Mouse (Mus musculus) gastrocnemius, adult 2 months (tissue): ENCODE results near the gene Tnni3k. TPM values are rescaled to one million over a fixed set of nuclear protein-coding genes. Genes with fewer than 3 reads are reported as not detected.

Source experiments
- DNase-seq: peaks from one replicate; pipeline ENCODE4 v3.0.0; 2022
- H3K27ac ChIP-seq: fragments of 200-600 bp; 2 replicates; pipeline ENCODE4 v1.8.1; 2022; ENCODE audit warnings: mild to moderate bottlenecking
- H3K4me3 ChIP-seq: fragments of 200-600 bp; 2 replicates; pipeline ENCODE4 v1.8.1; 2022; ENCODE audit warnings: mild to moderate bottlenecking, moderate library complexity
- CTCF ChIP-seq: fragments of 200-600 bp; IDR thresholded peaks from 2 replicates; pipeline ENCODE4 v1.8.1; 2022; ENCODE audit warnings: antibody characterized with exemption, mild to moderate bottlenecking, moderate library complexity
- intact Hi-C: fragments of 180-260 bp; cut with DNase I; formaldehyde crosslinking; loops from one replicate; pipeline ENCODE4 v1.15.1; 2025
- total RNA-seq, 2 experiments: library from RNA; stranded (reverse); gene quantifications; 2 replicates each; pipeline ENCODE4 v1.2.3; 2021

Gene Tnni3k
- total RNA-seq, 2 experiments from 2014 or later = not detected

- no peak for DNase-seq
- Histone ChIP-seq H3K27ac (no peak overlapping the region), H3K4me3 (no peak overlapping the region)
- no peak for TF ChIP-seq CTCF
- intact Hi-C loops = no loop called here
Measured at GRCm38 (mm10) chr3:154763374-154763773, 291.8 kb downstream of the Tnni3k start.

GRCm38 (mm10) chr3:154761108-154761507 lies 294.1 kb downstream of the Tnni3k start:
- TF ChIP-seq CTCF = no peak
- Histone ChIP-seq H3K4me3 (no peak overlapping the region), H3K27ac (no peak overlapping the region)
- DNase-seq = no peak
- intact Hi-C loops = no loop called here

DNA sequence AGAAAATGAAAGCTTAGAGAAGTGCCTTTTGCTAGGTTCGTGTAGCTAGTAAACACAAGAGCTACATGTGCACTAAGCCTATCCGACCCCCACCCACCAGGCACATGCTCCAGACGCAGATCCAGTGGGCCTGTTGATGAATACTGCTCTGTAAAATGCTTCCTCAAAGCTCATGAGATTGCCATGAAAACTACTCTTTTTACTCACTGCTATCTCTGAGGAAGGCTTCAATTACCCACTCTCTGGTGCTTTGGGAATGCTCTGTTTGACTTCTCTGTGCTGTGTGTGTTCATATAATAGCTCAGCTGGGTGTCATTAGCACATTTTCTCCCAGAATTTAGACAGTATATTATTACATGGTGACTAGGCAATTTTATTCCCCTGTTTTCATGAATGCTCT lies 297.1 kb downstream of the Tnni3k start:
- TF ChIP-seq CTCF = no peak
- H3K27ac ChIP-seq = no peak overlapping the region
- no peak overlapping the region for H3K4me3 ChIP-seq
- no peak for DNase-seq
- intact Hi-C loops = no loop called here

DNA sequence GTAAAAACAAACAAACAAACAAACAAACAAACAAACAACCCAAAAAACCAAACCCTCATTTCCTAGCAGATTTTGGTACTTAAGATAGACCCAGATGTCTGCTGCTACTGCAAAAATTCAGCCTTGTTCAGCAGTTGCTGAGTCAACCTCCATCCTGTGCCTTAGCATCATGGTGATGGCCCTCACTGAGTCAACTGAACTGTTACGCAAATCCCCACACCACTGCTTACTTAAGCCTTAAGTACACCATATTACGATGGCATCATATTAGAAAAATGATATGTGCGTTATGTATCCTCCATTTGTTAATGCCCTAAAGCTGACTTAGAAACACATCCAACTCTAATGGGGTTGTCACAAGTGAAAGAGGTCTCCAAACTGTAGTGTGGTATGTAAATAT lies 300.0 kb downstream of the Tnni3k start:
- no peak for DNase-seq
- intact Hi-C loops = no loop called here
- Histone ChIP-seq H3K4me3 (no peak overlapping the region), H3K27ac (no peak overlapping the region)
- TF ChIP-seq CTCF = no peak

GRCm38 (mm10) chr3:154754505-154754904 lies 300.7 kb downstream of the Tnni3k start:
- TF ChIP-seq CTCF = no peak
- DNase-seq = no peak
- Histone ChIP-seq H3K4me3 (no peak overlapping the region), H3K27ac (no peak overlapping the region)
- intact Hi-C loops = no loop called here

- DNase-seq = no peak
- no peak for TF ChIP-seq CTCF
- H3K4me3 ChIP-seq = no peak overlapping the region
- no peak overlapping the region for H3K27ac ChIP-seq
- intact Hi-C loops = no loop called here
Measured at GRCm38 (mm10) chr3:154744317-154744716, 310.9 kb downstream of the Tnni3k start.

DNA sequence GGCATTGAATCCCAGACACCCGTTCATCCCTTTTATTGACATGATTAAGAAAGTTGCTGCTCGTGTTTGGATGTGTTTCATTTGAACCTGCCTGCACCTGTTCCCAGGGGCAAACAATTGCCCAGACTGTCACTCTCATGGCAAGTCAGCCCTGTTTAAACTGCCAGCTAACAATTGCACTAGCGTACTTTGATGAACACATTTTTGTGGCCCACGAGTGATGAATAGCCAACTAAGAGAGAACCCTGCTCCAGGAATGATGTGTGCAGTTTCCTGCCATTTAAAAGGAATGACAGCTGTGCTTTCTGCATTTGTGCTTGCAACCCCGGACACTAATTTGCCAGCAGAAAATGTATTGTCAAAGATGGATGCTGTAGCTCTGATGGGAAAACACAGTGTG lies 312.3 kb downstream of the Tnni3k start:
- Histone ChIP-seq H3K27ac (no peak overlapping the region), H3K4me3 (no peak overlapping the region)
- TF ChIP-seq CTCF = no peak
- no peak for DNase-seq
- intact Hi-C loops = no loop called here

DNA sequence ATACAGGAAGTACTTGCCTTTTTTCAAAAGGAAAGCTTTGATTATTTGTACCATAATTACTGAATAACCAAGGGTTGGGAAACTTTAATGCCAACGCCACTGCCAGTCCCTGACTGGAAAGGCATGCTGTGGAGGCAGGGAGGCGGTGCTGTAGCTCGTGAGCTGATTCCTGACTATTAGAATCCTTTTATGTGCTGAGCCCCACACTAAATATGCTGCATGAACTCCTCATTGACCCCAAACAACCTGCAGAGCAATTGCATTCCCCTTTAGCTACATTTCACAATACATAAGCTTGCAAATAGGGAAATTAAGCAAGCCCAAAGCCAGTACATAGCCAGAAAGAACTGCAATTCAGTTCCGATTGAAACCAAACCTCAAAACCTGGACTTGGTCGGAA lies 313.7 kb downstream of the Tnni3k start:
- Histone ChIP-seq H3K4me3 (no peak overlapping the region), H3K27ac (no peak overlapping the region)
- intact Hi-C loops = no loop called here
- TF ChIP-seq CTCF = no peak
- DNase-seq = no peak

Other genes with a start within 250 kb of the Tnni3k start
- gene Fpgt, start 38.0 kb upstream of the Tnni3k start, total RNA-seq = 1 to 10 TPM; 8.2 to 9.1 TPM
- gene Lrriq3, start 38.0 kb upstream of the Tnni3k start, total RNA-seq = under 1 TPM; 0.31 to 0.36 TPM